Mouse (Mus musculus) mouse trophoblast stem cell (cell line): ENCODE data around the gene Phactr3.
"Not testable (repeated sequence)": the region's sequence is repeated elsewhere in the genome, so short reads cannot be mapped to it uniquely, and the experiment has no call there.

Experiments
- in situ Hi-C, 2 experiments: fragments of 300-500 bp; cut with MseI, MboI; formaldehyde crosslinking; loops; 2 replicates in 1 of 2; 3 replicates in 1 of 2; pipeline ENCODE4 v1.15.1; 2025

Phactr3 gene

DNA sequence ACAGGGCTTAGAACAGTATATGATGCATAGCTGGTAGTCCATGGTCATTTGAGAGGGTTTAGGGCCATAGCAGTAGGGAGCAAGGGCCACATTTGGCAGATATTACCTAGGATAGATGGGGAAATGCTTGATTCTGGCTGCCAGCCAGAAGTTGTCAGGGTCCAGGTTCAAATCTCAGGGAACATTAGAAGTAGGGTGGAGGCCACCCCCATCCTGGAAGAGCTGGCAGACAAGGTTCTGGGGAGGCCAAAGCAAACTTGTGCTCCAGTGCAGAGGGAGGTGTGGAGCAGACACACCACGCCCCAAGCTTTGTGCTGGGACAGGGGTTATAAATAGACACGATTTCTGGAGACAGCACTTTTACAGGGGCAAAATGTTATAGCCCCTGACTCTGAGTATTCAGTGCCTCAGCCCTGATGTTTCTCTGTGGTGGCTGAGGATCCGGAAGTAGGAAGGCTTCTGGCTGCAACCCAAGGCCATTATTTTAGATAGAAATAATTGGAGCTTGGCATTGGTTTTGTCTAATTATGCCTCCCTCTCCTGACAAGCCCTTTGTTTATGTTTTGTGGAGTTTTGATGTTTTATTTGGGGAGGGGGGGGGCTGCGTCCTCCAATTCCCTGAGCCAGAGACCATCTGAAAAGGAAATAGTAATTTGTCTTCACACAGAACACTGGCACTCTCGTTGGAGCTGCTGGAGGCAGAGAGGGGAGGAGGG lies 208.1 kb downstream of the Phactr3 start:
- in situ Hi-C loops: no loop called here

DNA sequence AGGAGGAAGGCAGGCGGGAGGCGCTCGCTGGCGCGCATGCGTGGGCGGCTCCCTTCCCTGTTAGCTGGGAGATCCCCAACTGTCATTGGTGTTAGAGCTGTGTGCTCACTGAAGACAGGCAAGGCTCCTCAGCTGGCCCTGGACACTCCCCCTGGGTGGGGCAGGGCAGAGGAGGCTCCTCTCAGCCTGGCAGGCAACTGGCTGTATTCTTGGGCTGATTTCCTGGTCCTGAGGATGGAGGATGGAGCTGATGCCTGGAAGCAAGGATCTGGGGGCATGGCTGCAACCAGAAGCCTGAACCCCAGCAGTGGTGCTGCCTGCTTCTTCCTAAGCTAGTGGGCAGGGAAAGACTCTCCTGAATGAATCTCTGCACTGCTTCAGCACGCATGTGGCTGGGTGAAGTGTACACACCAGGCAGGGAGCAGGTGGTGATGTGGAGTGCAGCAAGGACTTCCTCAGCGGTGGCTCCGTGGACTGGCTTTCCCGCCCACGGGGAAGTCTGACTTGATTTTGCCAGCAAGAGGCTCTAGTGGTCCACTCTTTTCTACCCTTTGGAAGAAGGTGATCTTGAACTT lies 208.8 kb downstream of the Phactr3 start:
- in situ Hi-C loops: no loop called here

DNA sequence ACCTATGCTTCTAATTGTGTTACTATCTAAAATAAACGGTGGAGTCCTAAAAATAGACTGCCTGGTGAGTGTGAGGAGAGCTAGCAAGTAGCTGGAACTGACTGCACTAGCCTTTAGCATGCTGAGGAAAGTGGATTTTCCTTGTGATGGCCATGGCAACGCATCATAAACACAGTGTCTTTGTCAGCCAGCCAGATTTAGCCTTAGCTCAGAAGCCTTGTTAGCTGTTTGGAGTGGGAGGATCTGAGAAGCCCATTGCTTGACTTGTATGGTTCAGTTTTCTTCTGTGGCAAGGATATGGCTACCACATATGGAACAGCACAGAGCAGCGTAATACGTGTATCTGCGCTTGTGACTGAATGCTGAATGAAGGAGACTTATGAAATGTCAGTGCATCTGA lies 210.8 kb downstream of the Phactr3 start:
- in situ Hi-C loops: no loop called here

DNA sequence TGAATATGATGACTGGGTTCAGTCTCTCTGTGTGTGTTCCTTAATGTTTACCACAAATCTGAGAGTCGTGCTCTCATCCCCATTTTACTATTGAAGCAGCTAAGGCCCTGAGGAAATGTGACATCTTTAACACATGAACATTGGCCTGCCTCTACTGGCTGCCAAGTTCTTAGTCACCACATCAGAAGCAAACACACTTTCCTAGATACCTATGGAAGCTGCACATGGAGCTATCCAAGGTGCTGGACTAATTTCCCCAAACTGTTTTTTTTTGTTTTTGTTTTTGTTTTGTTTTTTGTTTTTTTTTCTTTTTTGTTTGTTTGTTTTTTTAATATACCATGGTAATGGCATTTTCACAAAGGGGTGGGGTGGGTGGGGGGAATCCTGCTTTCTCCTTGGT lies 211.2 kb downstream of the Phactr3 start:
- in situ Hi-C loops: loop anchor here (10.0 kb wide), 1 partner anchor 235 kb away; no protein-coding TSS in a partner anchor

DNA sequence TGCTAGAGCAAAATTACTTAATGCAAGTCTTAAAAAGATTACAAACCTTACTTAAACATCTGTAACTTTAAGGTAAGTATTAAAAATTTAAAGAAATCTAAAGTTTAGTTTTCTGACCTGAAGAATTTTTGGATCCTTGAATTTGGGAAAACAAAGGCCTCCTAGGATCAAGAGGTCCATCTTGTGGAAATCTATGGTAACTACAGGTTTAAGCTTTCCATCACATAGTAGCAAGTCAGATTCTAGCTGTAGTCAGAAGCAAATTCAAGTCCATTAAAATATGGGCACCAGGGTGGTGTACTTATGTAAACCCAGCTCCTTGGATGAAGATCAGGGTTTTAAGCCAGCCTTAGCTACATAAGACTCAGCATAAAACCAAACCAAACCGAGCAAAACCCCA lies 219.1 kb downstream of the Phactr3 start:
- in situ Hi-C loops: loop anchor here (10.0 kb wide), 1 partner anchor 243 kb away; no protein-coding TSS in a partner anchor

DNA sequence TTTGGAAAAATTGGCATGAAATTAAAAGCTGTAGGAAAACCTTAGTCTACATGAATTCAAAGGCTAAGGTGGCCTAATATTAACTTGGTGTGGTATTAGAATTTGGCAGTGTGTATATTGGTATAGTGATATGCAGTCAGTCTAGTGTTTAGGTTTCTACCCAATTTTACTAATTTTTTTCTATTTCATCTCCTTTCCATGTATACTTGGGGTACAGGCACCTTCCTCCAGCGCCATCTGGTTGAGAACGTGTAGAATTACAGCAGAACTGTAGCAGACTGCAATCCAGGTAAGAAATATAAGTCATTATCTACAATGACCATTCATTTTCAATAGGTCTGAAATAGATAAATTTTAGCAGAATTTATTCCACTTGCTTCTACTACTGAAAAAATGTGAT lies 220.3 kb downstream of the Phactr3 start:
- in situ Hi-C loops: loop anchor here (10.0 kb wide), 1 partner anchor 244 kb away; no protein-coding TSS in a partner anchor

DNA sequence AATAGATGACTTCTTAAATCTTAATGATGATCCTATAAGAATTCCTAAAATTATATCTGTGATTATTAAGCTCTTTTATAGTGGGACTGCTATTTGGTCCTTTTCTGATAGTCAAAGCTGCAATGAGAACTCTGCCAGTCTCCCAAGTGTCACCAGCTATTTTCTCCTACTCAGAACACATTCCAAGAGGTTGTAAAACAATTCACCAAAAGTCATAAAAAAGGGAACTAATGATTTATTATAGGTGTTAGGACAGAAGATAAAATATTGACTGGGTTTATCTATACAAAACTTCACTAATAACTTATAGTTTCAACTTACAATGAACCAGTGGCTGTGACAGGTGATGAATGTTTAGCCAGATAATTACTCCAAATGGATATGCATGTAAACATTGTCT lies 223.3 kb downstream of the Phactr3 start:
- in situ Hi-C loops: not testable (repeated sequence)

DNA sequence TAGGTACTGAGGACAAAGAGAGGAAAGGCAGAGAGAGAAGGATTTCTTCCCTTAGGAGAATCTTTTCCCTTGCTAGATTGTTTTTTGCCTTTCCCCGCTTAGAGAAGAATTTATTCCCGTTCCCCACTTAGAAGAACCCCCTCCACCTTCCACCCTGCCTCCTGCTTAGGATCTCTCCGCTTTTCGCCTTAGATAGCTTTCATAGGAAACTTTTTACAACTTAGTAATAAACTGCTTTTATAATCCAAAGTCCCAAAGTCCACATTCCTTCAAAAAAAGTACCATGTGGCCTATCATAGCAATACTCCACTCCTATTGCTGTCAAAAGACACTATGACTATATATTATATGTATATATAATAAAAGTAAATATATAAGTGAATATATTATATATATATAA lies 223.8 kb downstream of the Phactr3 start:
- in situ Hi-C loops: no loop called here
